Mouse (Mus musculus): ENCODE results near the gene Tnip1. TPM values are rescaled to one million over a fixed set of nuclear protein-coding genes. Genes with fewer than 3 reads are reported as not detected.

Tnip1 gene
- total RNA-seq, 2 experiments from 2014 or later: 27.6 to 31.9 TPM

DNA sequence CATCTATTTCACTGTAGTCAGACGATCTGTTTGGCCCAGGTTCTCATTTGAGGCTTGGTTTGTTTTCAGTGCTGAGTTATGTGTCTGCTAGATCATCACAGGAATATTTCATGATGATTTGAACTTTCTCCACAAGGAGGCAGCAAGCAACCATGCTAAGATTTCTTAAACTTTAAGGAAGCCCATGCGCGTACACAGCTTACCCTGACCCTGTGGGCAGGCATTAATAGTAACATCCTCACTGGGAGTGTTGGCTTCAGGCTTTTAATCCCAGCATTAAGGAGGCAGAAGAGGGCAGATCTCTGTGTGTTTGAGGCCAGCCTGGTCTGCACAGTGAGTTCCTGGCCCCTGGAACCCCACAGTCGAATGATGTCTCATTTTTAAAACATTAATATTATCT, 83.3 kb downstream of the Tnip1 start:
- DNase-seq: peak; percentile 28

DNA sequence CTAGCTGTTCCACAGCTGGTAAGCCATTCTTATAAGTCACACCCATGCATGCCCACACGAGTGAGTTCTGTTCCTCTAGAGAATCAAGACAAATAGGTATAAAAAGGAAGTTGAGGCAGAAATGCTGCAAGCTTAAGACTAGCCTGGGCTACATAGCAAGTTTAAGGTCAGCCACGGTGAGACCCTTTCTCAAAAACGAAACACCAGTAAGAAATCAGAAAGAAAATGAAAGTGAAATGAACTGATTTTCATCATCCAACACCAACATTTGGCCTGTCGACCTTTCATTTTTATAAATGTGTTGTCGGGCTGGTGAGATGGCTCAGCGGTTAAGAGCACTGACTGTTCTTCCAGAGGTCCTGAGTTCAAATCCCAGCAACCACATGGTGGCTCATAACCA, 83.8 kb downstream of the Tnip1 start:
- DNase-seq: no peak

DNA sequence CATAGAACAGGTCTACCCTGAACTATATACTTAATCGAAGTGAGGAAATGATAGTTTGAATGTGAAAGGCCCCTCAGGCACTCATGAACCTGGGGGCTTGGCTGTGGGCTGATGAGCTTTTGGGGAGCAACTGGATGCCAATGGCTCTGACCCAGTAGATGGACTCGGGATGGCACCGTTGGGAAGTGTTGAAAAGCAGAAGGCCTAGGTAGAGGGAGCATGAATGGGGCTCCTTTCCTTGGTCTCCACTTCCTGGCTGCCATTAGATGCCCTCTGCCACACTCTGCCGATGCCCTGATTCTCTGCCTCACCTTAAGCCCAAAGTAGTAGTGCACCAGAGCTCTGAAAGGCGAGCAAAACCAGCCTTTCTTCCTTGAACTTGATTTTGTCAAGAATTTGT, 86.7 kb downstream of the Tnip1 start:
- no peak for DNase-seq

DNA sequence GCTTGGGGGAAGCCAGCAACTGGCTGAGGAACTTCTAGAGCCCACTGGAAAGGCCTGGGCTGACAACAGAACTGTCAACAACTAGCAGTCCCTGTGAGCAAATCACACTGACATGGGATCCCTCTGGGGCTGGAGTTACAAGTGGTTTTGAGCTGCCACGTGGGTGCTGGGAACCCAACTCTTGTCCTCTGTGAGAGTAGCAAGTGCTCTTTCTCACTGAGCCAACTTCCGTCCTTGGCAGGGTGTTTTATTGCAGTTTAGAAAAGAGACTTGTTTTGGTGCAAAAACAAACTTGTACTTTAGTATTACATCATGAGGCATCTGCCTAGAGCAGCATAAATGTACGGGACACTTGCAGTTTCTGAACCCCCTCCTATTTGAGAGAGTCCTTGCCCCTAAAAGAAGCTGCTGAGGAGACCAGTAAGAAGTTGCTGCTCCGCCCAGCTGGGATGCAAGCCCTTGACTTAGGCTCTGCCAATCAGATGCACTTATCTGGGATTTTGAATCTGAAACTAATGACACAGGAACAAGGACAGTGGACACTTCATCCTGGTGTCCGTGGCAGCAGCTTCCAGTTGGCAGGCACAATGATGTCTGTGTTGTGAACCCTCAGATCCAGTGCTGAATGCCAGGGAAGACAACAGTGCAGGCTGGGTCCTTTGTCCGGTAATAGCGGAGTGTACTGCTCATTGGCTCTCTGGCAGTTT, 90.7 kb downstream of the Tnip1 start:
- DNase-seq: peak; percentile 49

DNA sequence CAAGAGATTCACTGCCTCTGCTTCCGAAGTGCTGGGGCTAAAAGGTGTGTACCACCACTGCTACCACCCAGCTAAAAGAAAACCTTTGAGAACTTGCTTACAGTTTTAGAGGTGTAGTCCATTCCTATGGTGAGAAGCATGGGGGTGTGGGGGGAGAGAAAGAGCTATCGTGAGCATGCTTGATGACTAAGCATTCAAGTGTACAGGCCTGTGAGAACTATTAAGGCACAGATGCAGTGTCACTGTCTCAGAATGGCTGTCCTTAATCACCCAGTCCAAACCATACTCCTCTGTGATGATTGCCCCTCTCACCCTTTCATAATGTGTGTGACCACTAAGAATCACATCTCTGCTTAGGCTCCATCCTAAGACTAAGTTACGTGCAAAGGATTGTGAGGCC, 93.4 kb downstream of the Tnip1 start:
- no peak for DNase-seq

DNA sequence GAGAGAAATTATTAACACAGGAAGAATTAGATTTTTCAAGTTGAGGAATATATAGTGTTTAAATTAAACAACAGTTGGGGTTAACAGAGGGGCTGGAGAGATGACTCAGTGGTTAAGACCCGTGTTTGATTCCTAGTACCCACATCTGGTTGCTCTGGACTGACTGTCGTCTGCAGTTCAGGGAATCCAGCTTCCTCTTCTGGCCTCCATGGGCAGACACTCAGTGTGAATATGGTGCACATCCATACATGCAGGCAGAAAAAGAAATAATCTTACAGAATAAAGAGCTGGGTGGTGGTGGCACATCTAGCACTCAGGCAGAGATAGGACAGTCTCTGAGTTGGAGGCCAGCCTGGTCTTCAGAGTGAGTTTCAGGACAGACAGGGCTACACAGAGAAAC, 94.3 kb downstream of the Tnip1 start:
- no peak for DNase-seq

DNA sequence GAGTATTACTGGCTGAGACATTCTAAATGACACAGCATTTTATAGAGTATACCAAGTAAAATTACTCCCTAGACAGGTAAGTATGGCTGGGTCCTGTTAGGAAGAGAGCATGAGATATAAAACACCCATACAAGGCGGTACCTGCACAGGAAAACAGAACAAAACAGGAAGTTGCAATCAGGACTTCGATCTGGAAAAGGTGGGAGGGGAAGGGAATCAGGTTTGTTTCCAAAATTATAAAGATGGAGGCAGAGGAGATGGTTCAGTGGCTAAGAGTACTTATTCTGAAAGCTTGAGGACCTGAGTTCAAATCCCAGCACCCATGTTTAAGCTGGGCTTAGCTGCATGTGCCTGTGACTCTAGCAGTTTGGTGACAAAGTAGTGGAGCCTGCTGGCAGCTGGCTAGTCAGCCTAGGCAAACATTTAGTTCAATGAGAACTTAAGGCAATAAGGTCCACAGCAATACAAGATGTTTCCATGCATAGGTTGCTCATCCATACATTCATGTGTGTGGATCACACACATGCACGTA, 94.7 kb downstream of the Tnip1 start:
- no peak for DNase-seq

DNA sequence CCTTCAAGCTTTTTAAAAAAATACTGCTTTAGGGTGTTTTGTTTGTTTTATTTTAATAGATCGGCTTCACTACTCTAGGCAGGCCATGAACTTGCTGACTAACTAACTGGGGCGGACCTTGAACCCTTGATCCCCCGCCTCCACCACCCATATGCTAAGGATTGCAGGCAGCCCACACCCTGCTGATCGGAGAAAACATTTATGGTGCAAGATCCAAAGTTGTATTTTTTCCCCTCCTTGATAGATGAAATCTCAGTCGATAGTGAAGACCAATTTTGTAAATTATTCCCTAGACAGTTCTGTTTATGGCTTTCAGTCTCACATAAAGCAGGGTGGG, 95.7 kb downstream of the Tnip1 start:
- DNase-seq: no peak

DNA sequence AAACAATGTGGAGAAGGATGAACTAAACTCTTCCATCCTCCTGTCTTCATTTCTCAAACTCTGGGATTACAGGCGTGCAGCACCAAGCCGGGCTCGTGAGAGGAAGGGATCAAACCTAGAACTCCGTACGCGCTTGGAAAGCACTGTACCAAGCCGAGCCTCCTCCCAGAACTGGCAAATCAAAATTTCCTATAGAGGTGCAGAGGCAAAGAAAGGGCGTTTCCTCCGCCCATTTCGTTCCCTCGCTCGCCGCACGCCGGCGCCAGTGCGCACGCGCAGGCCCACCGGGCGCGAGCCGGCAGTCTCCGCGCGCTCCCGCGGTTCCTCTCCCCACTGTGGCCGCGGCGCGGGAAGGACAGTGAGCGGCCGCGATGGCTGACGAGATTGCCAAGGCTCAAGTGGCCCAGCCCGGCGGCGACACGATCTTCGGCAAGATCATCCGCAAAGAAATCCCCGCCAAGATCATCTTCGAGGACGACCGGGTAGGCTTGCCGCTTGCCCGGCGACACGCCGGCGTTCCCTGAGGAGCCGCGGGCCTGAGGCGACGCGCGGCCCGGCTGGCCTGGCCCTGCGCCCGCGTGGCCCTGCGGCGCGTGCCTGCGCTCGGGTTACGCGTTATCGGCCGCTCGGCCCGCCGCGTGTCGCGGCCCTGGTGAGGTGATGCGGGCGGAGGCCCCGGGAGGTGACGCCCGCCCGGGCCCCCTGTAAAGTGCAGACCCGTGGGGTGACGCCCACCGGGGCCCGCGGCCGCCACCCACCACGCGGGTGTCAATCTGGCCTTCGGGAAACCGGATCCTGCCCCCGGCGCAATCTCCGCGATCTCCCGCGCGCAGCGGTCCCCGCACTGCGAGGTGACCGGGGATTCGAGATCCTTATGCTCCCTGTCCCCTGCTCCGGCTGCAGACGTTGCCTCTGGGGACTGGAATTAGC, 96.3 kb downstream of the Tnip1 start, which contains the start of gene Hint1:
Gene Hint1 (plus strand): TSS at position 265 of the 930 bp plus-strand sequence.
- peak; percentile 89 for DNase-seq

DNA sequence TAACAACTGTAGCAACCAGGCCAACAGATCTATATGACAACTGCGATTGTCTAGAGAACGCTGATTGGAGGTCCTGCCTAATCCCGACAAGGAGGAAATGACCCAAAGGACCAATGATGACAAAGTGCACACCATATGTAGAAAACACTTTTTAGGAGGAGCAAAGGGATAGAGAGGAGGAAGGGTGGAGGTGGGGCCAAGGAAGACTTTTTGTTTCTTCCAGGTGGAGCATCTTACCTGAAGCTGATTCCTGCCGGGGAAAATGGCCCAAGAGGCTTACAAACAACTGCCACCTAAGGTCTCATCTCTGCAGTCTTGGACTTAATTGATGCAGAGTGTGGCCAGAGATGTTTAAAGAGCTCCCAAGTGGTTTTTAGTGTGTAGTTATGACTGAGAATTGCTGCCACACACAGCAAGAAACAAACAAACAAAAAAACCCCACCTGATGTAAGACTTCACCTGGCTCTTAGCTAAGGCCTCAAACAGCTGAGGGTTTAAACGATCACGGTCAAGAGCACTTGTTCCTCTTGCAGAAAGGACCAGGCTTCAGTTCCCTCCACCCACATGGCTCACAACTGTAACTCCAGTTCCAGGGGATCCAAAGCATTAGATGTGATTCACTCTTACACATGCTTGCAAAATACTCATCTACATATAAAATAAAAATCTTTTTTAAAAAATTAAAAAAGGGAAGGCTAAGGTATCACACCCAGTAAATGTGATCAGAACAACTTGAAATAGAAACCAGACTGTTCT, 97.2 kb downstream of the Tnip1 start:
- no peak for DNase-seq

DNA sequence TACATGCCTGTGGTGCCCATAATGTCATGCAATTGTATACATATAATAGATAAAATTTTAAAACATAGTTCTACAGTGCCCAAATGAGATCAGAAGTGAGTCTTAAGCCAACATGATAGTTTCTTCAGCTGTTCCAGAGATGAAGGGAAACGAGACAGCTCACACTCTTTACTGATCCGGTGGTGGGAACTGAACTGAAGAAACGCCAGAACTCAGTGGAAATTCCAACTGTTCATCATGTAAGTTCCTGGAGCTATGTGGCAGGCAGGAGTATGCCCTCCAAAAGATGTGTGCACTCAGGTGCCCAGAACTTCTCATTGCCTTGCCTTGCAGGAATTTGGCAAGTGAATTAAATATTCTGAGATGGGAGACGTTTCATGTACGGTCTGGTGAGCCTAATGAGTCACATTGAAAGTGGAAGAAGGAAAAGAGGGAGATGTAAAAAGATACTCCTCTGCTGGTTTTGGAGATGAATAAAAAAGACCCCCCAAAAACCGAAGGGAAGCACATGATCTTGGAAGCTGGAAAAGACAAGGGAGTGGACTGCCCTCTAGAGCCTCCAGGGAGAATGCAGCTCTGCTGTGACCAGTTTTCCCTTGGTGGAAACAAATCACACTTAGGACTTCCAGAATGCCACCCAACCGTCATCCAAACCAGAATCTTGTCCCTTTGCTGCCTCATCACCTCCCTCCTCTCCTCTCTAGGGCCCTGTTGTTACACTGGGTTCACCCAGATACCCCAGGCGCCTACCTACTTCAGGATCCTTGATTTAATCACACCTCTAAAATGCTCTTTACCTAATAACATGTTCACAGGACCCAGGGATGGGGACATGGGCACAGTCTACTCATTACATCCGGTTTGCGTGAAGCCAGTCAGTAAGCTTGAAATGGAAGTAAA, 99.8 kb downstream of the Tnip1 start:
- no peak for DNase-seq

DNA sequence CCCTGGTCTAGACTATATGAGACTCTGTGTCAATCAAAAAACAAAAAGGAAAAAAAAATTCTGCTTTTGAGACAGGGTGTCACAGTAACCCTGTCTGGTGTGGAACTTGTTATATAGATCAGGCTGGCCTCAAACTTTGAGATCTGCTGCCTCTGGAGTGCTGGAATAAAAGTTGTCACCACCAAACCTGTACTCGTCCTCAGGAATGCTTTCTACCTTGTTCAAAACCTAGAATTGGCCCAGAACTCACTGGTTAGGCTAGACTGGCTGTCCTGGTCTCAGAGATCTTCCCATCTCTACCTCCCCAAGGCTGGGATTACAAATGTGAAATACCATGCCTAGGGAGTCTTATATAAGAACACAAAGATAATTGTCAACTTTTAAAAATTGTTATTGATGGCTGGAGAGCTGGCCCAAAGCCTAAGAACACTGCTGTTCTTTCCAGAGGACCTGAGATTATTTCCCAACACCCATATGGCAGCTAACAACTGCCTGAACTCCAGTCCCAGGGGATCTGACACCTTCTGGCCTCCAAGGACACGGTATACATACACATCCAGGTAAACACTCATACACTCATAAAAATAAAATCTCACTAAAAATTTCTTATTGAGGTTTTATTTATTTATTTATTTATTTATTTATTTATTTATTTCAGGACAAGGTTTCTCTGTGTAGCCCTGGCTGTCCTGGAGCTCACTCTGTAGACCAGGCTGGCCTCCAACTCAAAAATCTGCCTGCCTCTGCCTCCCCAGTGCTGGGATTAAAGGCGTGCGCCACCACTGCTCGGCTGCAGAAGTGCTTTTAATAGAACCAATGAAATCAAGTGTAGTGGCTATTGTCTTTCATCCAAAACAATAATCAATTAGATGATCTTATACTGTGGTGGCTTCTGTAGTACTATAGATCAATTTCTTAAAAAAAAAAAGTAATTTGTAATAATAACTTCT, 101.0 kb downstream of the Tnip1 start:
- DNase-seq: no peak

Other genes with a start within 250 kb of the Tnip1 start
- 10 to 100 TPM; 13.8 to 14.3 TPM for gene Cdc42se2, start 175.2 kb downstream of the Tnip1 start, total RNA-seq (2021)
- 10 to 100 TPM; 14.4 to 15.3 TPM for gene Lyrm7, start 102.0 kb downstream of the Tnip1 start, total RNA-seq (2021)
- gene Hint1, start 96.5 kb downstream of the Tnip1 start, total RNA-seq (2021): 100 to 1,000 TPM; 181 to 192 TPM
- 10 to 100 TPM; 26.5 to 56.8 TPM for gene Gpx3, start 60.5 kb downstream of the Tnip1 start, total RNA-seq (2021)
- gene Anxa6, start 70.5 kb upstream of the Tnip1 start, total RNA-seq (2021): 100 to 1,000 TPM; 180 to 209 TPM
- gene Ccdc69, start 115.2 kb upstream of the Tnip1 start, total RNA-seq (2021): 1 to 10 TPM; 5.9 to 6.2 TPM
- gene Gm2a, start 135.2 kb upstream of the Tnip1 start, total RNA-seq (2021): 1 to 10 TPM; 5.4 to 8.7 TPM
- not detected for gene Slc36a3, start 188.8 kb upstream of the Tnip1 start, total RNA-seq (2021)
- gene Slc36a2, start 222.2 kb upstream of the Tnip1 start, total RNA-seq (2021): 1 to 10 TPM in 1 of 2 experiments, under 1 TPM in 1; 0.41 to 4.8 TPM
- gene Slc36a1, start 241.4 kb upstream of the Tnip1 start, total RNA-seq (2021): 1 to 10 TPM; 5.2 to 5.8 TPM